Mouse (Mus musculus) lung, adult 2 months (tissue): ENCODE measurements around the gene Rims1. TPM values are rescaled to one million over a fixed set of nuclear protein-coding genes. Genes with fewer than 3 reads are reported as not detected.

Source experiments
- DNase-seq: peaks from one replicate; pipeline ENCODE4 v3.0.0; 2022
- H3K4me1 ChIP-seq: fragments of 200-500 bp; 2 replicates; pipeline ENCODE4 v1.6.1; 2011; ENCODE audit warnings: low read length; ENCODE audit not compliant: control insufficient read depth, insufficient read depth
- H3K4me3 ChIP-seq: fragments of 200-500 bp; replicated peaks from 2 replicates; pipeline ENCODE3; 2011; ENCODE audit warnings: low read depth, mild to moderate bottlenecking, control low read depth, low read length; ENCODE audit errors: extremely low read depth
- CTCF ChIP-seq: fragments of 200-500 bp; IDR thresholded peaks from 2 replicates; pipeline ENCODE4 v1.5.1; 2011; ENCODE audit warnings: mild to moderate bottlenecking, low read length, control low read depth; ENCODE audit not compliant: insufficient read depth
- POLR2A ChIP-seq: fragments of 200-500 bp; IDR thresholded peaks from 2 replicates; pipeline ENCODE4 v1.6.1; 2011; ENCODE audit warnings: low read depth, mild to moderate bottlenecking, control low read depth, low read length, borderline replicate concordance; ENCODE audit errors: extremely low read depth
- WGBS: fragments of 180-500 bp; shearing (Covaris S2); methylation state at CpG from one replicate; pipeline ENCODE4 v1.1.7; 2018; 5-methylcytosine and 5-hydroxymethylcytosine counted together
- polyA plus RNA-seq: library from polyadenylated mRNA; depleted of rRNA; stranded (reverse); fragments of >200 nt; gene quantifications from 2 replicates; pipeline ENCODE4 v1.2.3, GENCODE M21; 2012

Gene Rims1
- polyA plus RNA-seq, 1 experiment: 0.13 TPM

- TF ChIP-seq POLR2A: no peak
- TF ChIP-seq CTCF: no peak
- H3K4me1 ChIP-seq: no peaks in the 10 kb centered on the region
- no peak overlapping the region for H3K4me3 ChIP-seq
- no peak for DNase-seq
- 84% methylated on average over 7 of the region's 7 CpGs for WGBS
These were observed 494.3 kb downstream of the Rims1 start for GRCm38 (mm10) chr1:22311471-22311870.

GRCm38 (mm10) chr1:22306519-22306918 is 499.3 kb downstream of the Rims1 start:
- Histone ChIP-seq H3K4me3 (no peak overlapping the region), H3K4me1 (no peaks in the 10 kb centered on the region)
- TF ChIP-seq POLR2A (no peak), CTCF (no peak)
- DNase-seq: no peak
- 44% methylated on average over 5 of the region's 5 CpGs for WGBS

- Histone ChIP-seq H3K4me1 (no peaks in the 10 kb centered on the region), H3K4me3 (no peak overlapping the region)
- TF ChIP-seq CTCF (no peak), POLR2A (no peak)
- 62% methylated on average over 1 of the region's 1 CpGs for WGBS
- DNase-seq: no peak
These were observed 499.9 kb downstream of the Rims1 start for GRCm38 (mm10) chr1:22305932-22306331.

GRCm38 (mm10) chr1:22293953-22294352 is 511.8 kb downstream of the Rims1 start:
- no peak overlapping the region for H3K4me3 ChIP-seq
- no peaks in the 10 kb centered on the region for H3K4me1 ChIP-seq
- TF ChIP-seq POLR2A (no peak), CTCF (no peak)
- WGBS: 26% methylated on average over 3 of the region's 3 CpGs
- no peak for DNase-seq

- Histone ChIP-seq H3K4me1 (no peaks in the 10 kb centered on the region), H3K4me3 (no peak overlapping the region)
- 74% methylated on average over 2 of the region's 2 CpGs for WGBS
- TF ChIP-seq CTCF: no peak
- DNase-seq: no peak
These were observed 512.5 kb downstream of the Rims1 start for GRCm38 (mm10) chr1:22293310-22293709.

GRCm38 (mm10) chr1:22286807-22287206 is 519.0 kb downstream of the Rims1 start:
- TF ChIP-seq CTCF (no peak), POLR2A (no peak)
- Histone ChIP-seq H3K4me1 (no peaks in the 10 kb centered on the region), H3K4me3 (no peak overlapping the region)
- WGBS: 71% methylated on average over 2 of the region's 2 CpGs
- DNase-seq: no peak

- no peak for DNase-seq
- Histone ChIP-seq H3K4me3 (no peak overlapping the region), H3K4me1 (no peaks in the 10 kb centered on the region)
- 59% methylated on average over 1 of the region's 1 CpGs for WGBS
- TF ChIP-seq POLR2A: no peak
- TF ChIP-seq CTCF: no peak
These were observed 525.8 kb downstream of the Rims1 start for GRCm38 (mm10) chr1:22279954-22280353.

- Histone ChIP-seq H3K4me3 (no peak overlapping the region), H3K4me1 (no peaks in the 10 kb centered on the region)
- WGBS: 54% methylated on average over 2 of the region's 2 CpGs
- TF ChIP-seq CTCF: no peak
- TF ChIP-seq POLR2A: no peak
- no peak for DNase-seq
These were observed 531.7 kb downstream of the Rims1 start for GRCm38 (mm10) chr1:22274081-22274480.

- TF ChIP-seq POLR2A: no peak
- TF ChIP-seq CTCF: no peak
- H3K4me1 ChIP-seq: no peaks in the 10 kb centered on the region
- H3K4me3 ChIP-seq: no peak overlapping the region
- WGBS: 58% methylated on average over 5 of the region's 5 CpGs
- DNase-seq: no peak
These were observed 535.7 kb downstream of the Rims1 start for GRCm38 (mm10) chr1:22270131-22270530.

- DNase-seq: peak; percentile 52
- TF ChIP-seq POLR2A (no peak), CTCF (peak; percentile 64)
- Histone ChIP-seq H3K4me1 (no peaks in the 10 kb centered on the region), H3K4me3 (no peak overlapping the region)
- 25% methylated on average over 15 of the region's 15 CpGs for WGBS
These were observed 537.0 kb downstream of the Rims1 start for GRCm38 (mm10) chr1:22268581-22269359.

- Histone ChIP-seq H3K4me3 (no peak overlapping the region), H3K4me1 (no peaks in the 10 kb centered on the region)
- no peak for DNase-seq
- TF ChIP-seq CTCF (no peak), POLR2A (no peak)
- 63% methylated on average over 10 of the region's 10 CpGs for WGBS
These were observed 539.3 kb downstream of the Rims1 start for GRCm38 (mm10) chr1:22266491-22266890.
